Mouse (Mus musculus) CH12.LX (cell line): ENCODE measurements around the gene Zcwpw1. TPM values are rescaled to one million over a fixed set of nuclear protein-coding genes. Genes with fewer than 3 reads are reported as not detected.

ENCODE experiments used
- DNase-seq: peaks from one replicate; pipeline ENCODE4 v3.0.0-alpha.2; 2013; ENCODE audit errors: extremely low read depth
- H3K27ac ChIP-seq: 2 replicates; pipeline ENCODE4 v1.5.1; 2012; ENCODE audit warnings: low read depth, mild to moderate bottlenecking, control low read depth, moderate library complexity; ENCODE audit not compliant: insufficient read depth
- H3K27me3 ChIP-seq: replicated peaks from 2 replicates; pipeline ENCODE3; 2012; ENCODE audit warnings: inconsistent platforms
- H3K36me3 ChIP-seq, 2 experiments: replicated peaks in 1 of 2; 2 replicates each; pipeline versions ENCODE3 to v1.6.1; 2012; ENCODE audit warnings: inconsistent platforms in 1 of 2, low read length in 1 of 2, mild to moderate bottlenecking in 1 of 2, mixed read lengths in 1 of 2, moderate library complexity in 1 of 2; ENCODE audit not compliant: control insufficient read depth in 1 of 2, insufficient read depth in 1 of 2
- H3K4me1 ChIP-seq, 2 experiments: 2 replicates each; pipeline ENCODE4 v1.6.1; 2012; ENCODE audit warnings: inconsistent platforms in 1 of 2, moderate library complexity in 1 of 2; ENCODE audit not compliant: insufficient read depth in 2 of 2, control insufficient read depth in 1 of 2
- H3K4me2 ChIP-seq: 2 replicates; pipeline ENCODE4 v1.6.1; 2012; ENCODE audit warnings: low read depth, mild to moderate bottlenecking, control low read depth; ENCODE audit not compliant: poor library complexity, insufficient read depth, severe bottlenecking
- H3K4me3 ChIP-seq, 3 experiments: fragments of 150-350 bp in 1 of 3; sonication (generic) in 1 of 3; replicated peaks in 1 of 3; 2 replicates each; pipeline versions ENCODE3 to v1.5.1; 2011 to 2012; ENCODE audit warnings: low read depth in 2 of 3, low read length in 2 of 3, mild to moderate bottlenecking in 2 of 3, moderate library complexity in 2 of 3, control low read depth in 1 of 3, improper control_type of control experiment in 1 of 3, inconsistent platforms in 1 of 3, mixed read lengths in 1 of 3; ENCODE audit not compliant: poor library complexity in 1 of 3
- H3K79me2 ChIP-seq: replicated peaks from 2 replicates; pipeline ENCODE4 v1.6.1; 2012; ENCODE audit warnings: mild to moderate bottlenecking, moderate library complexity; ENCODE audit not compliant: control insufficient read depth, poor library complexity, insufficient read depth, severe bottlenecking; ENCODE audit errors: extremely low read depth
- H3K9ac ChIP-seq: 2 replicates; pipeline ENCODE4 v1.6.1; 2012; ENCODE audit warnings: low read depth, mild to moderate bottlenecking, control low read depth, moderate library complexity; ENCODE audit not compliant: insufficient read depth
- H3K9me3 ChIP-seq: replicated peaks from 2 replicates; pipeline ENCODE3; 2012; ENCODE audit warnings: low read length, inconsistent platforms, mixed read lengths
- BHLHE40 ChIP-seq: IDR thresholded peaks from 2 replicates; pipeline ENCODE4 v1.6.1; 2011; ENCODE audit warnings: mild to moderate bottlenecking, low read depth, low read length, improper control_type of control experiment
- CHD1 ChIP-seq: IDR thresholded peaks from 2 replicates; pipeline ENCODE4 v1.6.1; 2012; ENCODE audit warnings: low read depth, low read length, improper control_type of control experiment, inconsistent platforms
- CHD2 ChIP-seq: IDR thresholded peaks from 2 replicates; pipeline ENCODE4 v1.6.1; 2011; ENCODE audit warnings: low read length, improper control_type of control experiment
- CTCF ChIP-seq, 2 experiments: IDR thresholded peaks in 1 of 2; conservative IDR thresholded peaks in 1 of 2; 2 replicates each; pipeline ENCODE4 v1.5.1; 2011 to 2012; ENCODE audit warnings: low read depth in 2 of 2, low read length in 2 of 2, improper control_type of control experiment in 1 of 2, inconsistent platforms in 1 of 2, mild to moderate bottlenecking in 1 of 2, moderate library complexity in 1 of 2
- E2F4 ChIP-seq: IDR thresholded peaks from 2 replicates; pipeline ENCODE4 v1.6.1; 2011; ENCODE audit warnings: low read depth, low read length, improper control_type of control experiment; ENCODE audit not compliant: insufficient replicate concordance
- IRF4 ChIP-seq: IDR thresholded peaks from 2 replicates; pipeline ENCODE4 v1.6.1; 2014; ENCODE audit warnings: low read depth, mild to moderate bottlenecking, inconsistent platforms, low read length, improper control_type of control experiment
- KAT2A ChIP-seq: IDR thresholded peaks from 2 replicates; pipeline ENCODE4 v1.6.1; 2012; ENCODE audit warnings: low read length, improper control_type of control experiment, inconsistent platforms; ENCODE audit not compliant: insufficient replicate concordance
- MAX ChIP-seq: IDR thresholded peaks from 2 replicates; pipeline ENCODE4 v1.6.1; 2011; ENCODE audit warnings: low read length, improper control_type of control experiment
- MAZ ChIP-seq: IDR thresholded peaks from 2 replicates; pipeline ENCODE4 v1.6.1; 2012; ENCODE audit warnings: low read depth, mild to moderate bottlenecking, inconsistent platforms, low read length, improper control_type of control experiment, moderate library complexity
- MEF2A ChIP-seq: IDR thresholded peaks from 2 replicates; pipeline ENCODE4 v1.6.1; 2014; ENCODE audit warnings: low read depth, mild to moderate bottlenecking, inconsistent platforms, low read length, improper control_type of control experiment, borderline replicate concordance
- MXI1 ChIP-seq: IDR thresholded peaks from 2 replicates; pipeline ENCODE4 v1.6.1; 2011; ENCODE audit warnings: mild to moderate bottlenecking, low read depth, low read length, improper control_type of control experiment
- MYC ChIP-seq: IDR thresholded peaks from 2 replicates; pipeline ENCODE4 v1.6.1; 2011; ENCODE audit warnings: low read depth, mild to moderate bottlenecking, improper control_type of control experiment, low read length
- NRF1 ChIP-seq: IDR thresholded peaks from 2 replicates; pipeline ENCODE4 v1.6.1; 2014; ENCODE audit warnings: low read depth, mild to moderate bottlenecking, inconsistent platforms, low read length, improper control_type of control experiment, moderate library complexity
- POLR2AphosphoS2 ChIP-seq: IDR thresholded peaks from 2 replicates; pipeline ENCODE4 v1.6.1; 2011; ENCODE audit warnings: low read depth, low read length, improper control_type of control experiment
- RAD21 ChIP-seq: IDR thresholded peaks from 2 replicates; pipeline ENCODE4 v1.6.1; 2011; ENCODE audit warnings: low read depth, mild to moderate bottlenecking, low read length, improper control_type of control experiment, moderate library complexity
- SMC3 ChIP-seq: IDR thresholded peaks from 2 replicates; pipeline ENCODE4 v1.6.1; 2011; ENCODE audit warnings: low read depth, low read length, improper control_type of control experiment
- TCF12 ChIP-seq: IDR thresholded peaks from 2 replicates; pipeline ENCODE4 v1.6.1; 2014; ENCODE audit warnings: low read depth, mild to moderate bottlenecking, inconsistent platforms, low read length, improper control_type of control experiment
- USF1 ChIP-seq: IDR thresholded peaks from 2 replicates; pipeline ENCODE4 v1.6.1; 2014; ENCODE audit warnings: low read depth, mild to moderate bottlenecking, inconsistent platforms, low read length, improper control_type of control experiment
- ZC3H11A ChIP-seq: IDR thresholded peaks from 2 replicates; pipeline ENCODE4 v1.6.1; 2012; ENCODE audit warnings: low read depth, mild to moderate bottlenecking, inconsistent platforms, low read length, improper control_type of control experiment
- dilution Hi-C: fragments of 300-500 bp; cut with MboI; formaldehyde crosslinking; loops from 2 replicates; pipeline ENCODE4 v1.14.3; 2020; ENCODE audit warnings: low sequenced_read_pairs; ENCODE audit not compliant: extremely low pct_unique_long_range_greater_than_20kb, extremely low pct_ligation_motif_present
- in situ Hi-C: fragments of 300-500 bp; cut with MboI; formaldehyde crosslinking; loops from 3 replicates; pipeline ENCODE4 v1.14.3; 2019; ENCODE audit warnings: low sequenced_read_pairs, low pct_ligation_motif_present, low pct_unique_long_range_greater_than_20kb, mixed read lengths
- polyA plus RNA-seq: library from polyadenylated mRNA; unstranded; fragments of >175 nt; gene quantifications from 2 replicates; pipeline ENCODE4 v1.2.1, GENCODE M21; 2012; ENCODE audit warnings: low read depth; ENCODE audit not compliant: insufficient read length
- total RNA-seq, 2 experiments: library from RNA; depleted of rRNA; stranded (reverse); fragments of 300-350 nt in 1 of 2; fragments of >200 nt in 1 of 2; gene quantifications; 2 replicates each; pipeline ENCODE4 v1.2.3; 2012 to 2014

Zcwpw1 gene
- total and polyA plus RNA-seq, 3 experiments: 1.3 to 3.0 (median 2.8) TPM

DNA sequence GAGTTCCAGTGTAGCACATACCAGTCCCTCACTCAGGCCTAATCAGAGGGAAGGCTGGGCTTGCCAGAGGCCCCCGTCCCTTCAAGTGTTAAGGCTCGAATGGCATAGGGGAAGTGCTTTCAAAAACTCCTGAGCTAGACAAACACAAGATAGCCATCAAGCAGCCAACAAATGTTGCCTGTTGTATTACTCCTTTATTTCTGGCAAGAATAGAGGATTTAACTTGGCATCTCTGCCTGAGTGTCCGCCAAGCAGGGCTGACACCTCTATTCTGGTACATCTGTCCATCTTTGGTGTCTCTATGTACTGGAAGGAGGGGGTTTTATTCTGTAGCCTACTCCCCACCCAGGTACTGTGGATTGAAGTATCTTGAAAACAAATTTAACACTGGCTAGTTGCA, 31.5 kb upstream of the Zcwpw1 start:
- peaks cover 71 to 92% of the 10 kb centered on the region in 2 experiments for H3K36me3 ChIP-seq
- no peak overlapping the region for H3K4me2 ChIP-seq
- no peak overlapping the region for H3K9ac ChIP-seq
- dilution Hi-C loops: no loop called here
- peaks cover 3 to 35% of the 10 kb centered on the region in 2 experiments; a peak in 3 of 4 replicates for H3K4me1 ChIP-seq
- no peak for DNase-seq
- no peak for TF ChIP-seq NRF1
- no peak for TF ChIP-seq TCF12
- no peak for TF ChIP-seq CHD2
- TF ChIP-seq CHD1: no peak
- TF ChIP-seq SMC3: no peak
- no peak for TF ChIP-seq MXI1
- no peak for TF ChIP-seq USF1
- TF ChIP-seq MYC: no peak
- TF ChIP-seq RAD21: no peak
- TF ChIP-seq MAX: no peak
- TF ChIP-seq POLR2AphosphoS2: no peak
- no peak for TF ChIP-seq BHLHE40
- TF ChIP-seq KAT2A: no peak
- TF ChIP-seq E2F4: no peak
- TF ChIP-seq, all 38 proteins: peak for 0
- Histone ChIP-seq H3K27ac (no peak overlapping the region), H3K9me3 (no peaks in the 10 kb centered on the region), H3K27me3 (no peaks in the 10 kb centered on the region), H3K4me3 (no peak overlapping the region), H3K79me2 (0 out of 2 replicates have a peak, but pooled peaks cover 1% of the 10 kb centered on the region)
- in situ Hi-C loops: loop anchor here (25.0 kb wide), 1 partner anchor 244 kb away; the partner anchor contains the start of genes Gigyf1 and Pop7

DNA sequence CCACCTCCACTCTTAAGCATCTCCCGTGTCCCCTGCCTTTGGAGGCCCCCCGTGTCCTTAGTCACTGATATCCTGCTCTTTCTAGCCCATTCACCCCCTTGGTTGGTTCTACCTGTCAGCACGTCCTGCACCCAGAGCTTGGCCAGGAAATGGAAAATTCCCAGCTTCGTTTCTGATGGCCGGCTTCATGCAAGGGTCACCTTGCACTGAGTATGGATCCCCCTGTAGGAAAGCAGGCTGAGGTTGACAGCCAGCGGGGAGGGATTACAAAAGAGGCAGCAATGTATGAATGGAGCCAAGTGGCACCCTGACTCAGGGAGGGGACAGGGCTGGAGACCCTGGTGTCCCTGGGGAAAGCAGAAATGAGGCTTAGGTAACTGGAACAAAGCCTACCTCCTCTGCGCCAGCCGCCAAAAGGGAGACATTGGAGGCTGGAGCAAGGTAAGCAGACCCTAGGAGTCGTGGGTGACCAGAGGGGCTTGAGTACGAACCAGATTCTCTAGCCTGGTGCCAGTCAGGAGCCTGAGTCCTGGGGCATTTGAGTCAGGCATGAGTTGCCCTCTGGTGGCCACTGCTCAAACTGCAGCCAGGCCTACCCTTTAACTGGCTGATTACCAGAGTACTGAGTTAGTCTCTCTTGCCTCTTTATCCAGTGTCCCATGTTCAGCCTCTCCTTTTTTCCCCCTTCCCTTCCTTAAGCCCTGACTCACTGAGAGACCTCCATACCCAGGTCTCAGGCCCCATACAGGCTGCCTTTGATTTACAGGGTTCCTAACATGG, 30.5 kb upstream of the Zcwpw1 start:
- H3K27me3 ChIP-seq: no peaks in the 10 kb centered on the region
- H3K4me1 ChIP-seq: peaks cover 3 to 29% of the 10 kb centered on the region in 2 experiments; a peak in 3 of 4 replicates
- H3K9ac ChIP-seq: no peak overlapping the region
- no peak overlapping the region for H3K27ac ChIP-seq
- TF ChIP-seq ZC3H11A (peak; percentile 70), TCF12 (no peak), RAD21 (peak; percentile 97), BHLHE40 (peak; percentile 16; the same call in 1 of the 2 replicates), SMC3 (peak; percentile 93), MAZ (0 out of 2 replicates have a peak, but pooled peaks have one; percentile 44), IRF4 (no peak), MEF2A (0 out of 2 replicates have a peak, but pooled peaks have one; percentile 13), CTCF (conservative IDR thresholded peaks at IDR 0.05 in 1 of 2, IDR thresholded peaks at IDR 0.05 in 1 of 2; ENCODE audit: low read depth in 2 of 2, low read length in 2 of 2) (peak; percentile 95 to 96)
- H3K36me3 ChIP-seq: peaks cover 62 to 83% of the 10 kb centered on the region in 2 experiments
- H3K79me2 ChIP-seq: 0 out of 2 replicates have a peak, but pooled peaks cover 1% of the 10 kb centered on the region
- dilution Hi-C loops: no loop called here
- in situ Hi-C loops: loop anchor here (25.0 kb wide), 1 partner anchor 245 kb away; the partner anchor contains the start of genes Gigyf1 and Pop7
- peak; percentile 80 for DNase-seq
- no peak overlapping the region for H3K4me3 ChIP-seq
- H3K9me3 ChIP-seq: no peaks in the 10 kb centered on the region
- no peak overlapping the region for H3K4me2 ChIP-seq
